Mouse (Mus musculus) liver, adult 2 months (tissue): ENCODE data around the gene Mansc4.

Source experiments
- CTCF ChIP-seq: fragments of 200-500 bp; IDR thresholded peaks from 2 replicates; pipeline ENCODE4 v1.5.1; 2011; ENCODE audit warnings: low read depth, low read length, control low read depth
- POLR2A ChIP-seq: fragments of 200-500 bp; IDR thresholded peaks from 2 replicates; pipeline ENCODE4 v1.6.1; 2011; ENCODE audit warnings: low read length, control low read depth; ENCODE audit not compliant: insufficient read depth; ENCODE audit errors: extremely low read depth

DNA sequence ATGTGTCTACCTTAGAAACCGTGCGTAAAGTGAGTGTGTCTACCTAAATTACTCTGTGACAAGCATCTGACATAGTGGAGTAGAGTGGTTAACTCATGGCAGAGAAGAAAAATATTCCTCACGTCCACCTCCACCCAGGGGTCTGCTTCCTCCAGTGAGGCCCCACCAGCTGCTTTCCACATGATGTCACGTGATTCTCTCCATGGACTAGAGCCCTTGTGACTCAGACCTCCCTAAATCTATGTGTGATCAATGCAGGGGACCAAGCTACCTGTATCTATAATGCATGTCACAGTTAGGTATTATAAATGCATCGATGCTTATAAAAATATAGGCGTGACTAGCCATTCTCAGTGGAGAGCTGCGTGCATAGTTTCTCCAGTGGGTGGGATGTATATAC lies 7.9 kb upstream of the Mansc4 start:
- no peak for TF ChIP-seq CTCF
- TF ChIP-seq POLR2A = no peak
